Mouse (Mus musculus) lung, postnatal 14 days (tissue): Measurements from ENCODE around the gene Trim41.

Experiments
- DNase-seq: peaks from one replicate; pipeline ENCODE4 v3.0.0; 2021

Gene Trim41

GRCm38 (mm10) chr11:48788311-48789089 lies 28.7 kb downstream of the Trim41 start:
- DNase-seq = peak; percentile 88

- peak; percentile 52 for DNase-seq
Observed at GRCm38 (mm10) chr11:48787455-48788211, 29.5 kb downstream of the Trim41 start.

- DNase-seq = no peak
Observed at GRCm38 (mm10) chr11:48782243-48782642, 34.9 kb downstream of the Trim41 start.

GRCm38 (mm10) chr11:48779450-48779849 lies 37.7 kb downstream of the Trim41 start:
- DNase-seq = peak; percentile 62

- no peak for DNase-seq
Observed at GRCm38 (mm10) chr11:48777303-48777702, 39.9 kb downstream of the Trim41 start.

GRCm38 (mm10) chr11:48776664-48777063 lies 40.5 kb downstream of the Trim41 start:
- no peak for DNase-seq

GRCm38 (mm10) chr11:48775483-48775882 lies 41.7 kb downstream of the Trim41 start:
- peak; percentile 70 for DNase-seq

GRCm38 (mm10) chr11:48774443-48775298 lies 42.5 kb downstream of the Trim41 start:
- DNase-seq = peak; percentile 72

GRCm38 (mm10) chr11:48771691-48772090 lies 45.5 kb downstream of the Trim41 start:
- peak; percentile 44 for DNase-seq

- DNase-seq = no peak
Observed at GRCm38 (mm10) chr11:48767195-48767876, 49.8 kb downstream of the Trim41 start.

GRCm38 (mm10) chr11:48764119-48764518 lies 53.0 kb downstream of the Trim41 start:
- no peak for DNase-seq

GRCm38 (mm10) chr11:48759021-48759420 lies 58.1 kb downstream of the Trim41 start:
- DNase-seq = no peak
